Mouse (Mus musculus) forebrain, embryonic 13.5 days (tissue): ENCODE measurements around the gene Gm2696. TPM values are rescaled to one million over a fixed set of nuclear protein-coding genes. Genes with fewer than 3 reads are reported as not detected.

Source experiments
- ATAC-seq: fragments of 200-750 bp; cut with Nextera tagmentation; 2 replicates; pipeline ENCODE4 v1.8.0; 2017
- H3K27ac ChIP-seq: fragments of 300-500 bp; sonication (generic); 2 replicates; pipeline ENCODE4 v1.5.1; 2015; ENCODE audit warnings: inconsistent platforms, mild to moderate bottlenecking, moderate library complexity
- H3K27me3 ChIP-seq: fragments of 300-500 bp; sonication (generic); 2 replicates; pipeline ENCODE4 v1.6.1; 2015; ENCODE audit warnings: mild to moderate bottlenecking, inconsistent platforms
- H3K36me3 ChIP-seq: fragments of 300-500 bp; sonication (generic); 2 replicates; pipeline ENCODE4 v1.6.1; 2015; ENCODE audit warnings: mild to moderate bottlenecking, inconsistent platforms; ENCODE audit not compliant: poor library complexity, severe bottlenecking
- H3K4me1 ChIP-seq: fragments of 300-500 bp; sonication (generic); 2 replicates; pipeline ENCODE4 v1.6.1; 2015; ENCODE audit warnings: inconsistent platforms
- H3K4me2 ChIP-seq: fragments of 300-500 bp; sonication (generic); 2 replicates; pipeline ENCODE4 v1.6.1; 2015; ENCODE audit warnings: inconsistent platforms, mild to moderate bottlenecking, moderate library complexity
- H3K4me3 ChIP-seq: fragments of 300-500 bp; sonication (generic); 2 replicates; pipeline ENCODE4 v1.5.1; 2015; ENCODE audit warnings: mild to moderate bottlenecking, inconsistent platforms
- H3K9ac ChIP-seq: fragments of 300-500 bp; sonication (generic); 2 replicates; pipeline ENCODE4 v1.6.1; 2015; ENCODE audit warnings: mild to moderate bottlenecking, inconsistent platforms
- H3K9me3 ChIP-seq: fragments of 300-500 bp; sonication (generic); replicated peaks from 2 replicates; pipeline ENCODE4 v1.6.1; 2016; ENCODE audit warnings: inconsistent platforms
- WGBS: fragments of 180-500 bp; shearing (Covaris S2); methylation state at CpG from one replicate; pipeline ENCODE4 v1.1.7; 2015; 5-methylcytosine and 5-hydroxymethylcytosine counted together
- polyA plus RNA-seq: library from polyadenylated mRNA; unstranded; fragments of >200 nt; fragmentation: Nextera tagmentation; extraction: Ambion mirVana; gene quantifications from 2 replicates; pipeline ENCODE4 v1.2.1, GENCODE M21; 2015

The Gm2696 gene
- polyA plus RNA-seq, 1 experiment from 2014 or later: not detected

DNA sequence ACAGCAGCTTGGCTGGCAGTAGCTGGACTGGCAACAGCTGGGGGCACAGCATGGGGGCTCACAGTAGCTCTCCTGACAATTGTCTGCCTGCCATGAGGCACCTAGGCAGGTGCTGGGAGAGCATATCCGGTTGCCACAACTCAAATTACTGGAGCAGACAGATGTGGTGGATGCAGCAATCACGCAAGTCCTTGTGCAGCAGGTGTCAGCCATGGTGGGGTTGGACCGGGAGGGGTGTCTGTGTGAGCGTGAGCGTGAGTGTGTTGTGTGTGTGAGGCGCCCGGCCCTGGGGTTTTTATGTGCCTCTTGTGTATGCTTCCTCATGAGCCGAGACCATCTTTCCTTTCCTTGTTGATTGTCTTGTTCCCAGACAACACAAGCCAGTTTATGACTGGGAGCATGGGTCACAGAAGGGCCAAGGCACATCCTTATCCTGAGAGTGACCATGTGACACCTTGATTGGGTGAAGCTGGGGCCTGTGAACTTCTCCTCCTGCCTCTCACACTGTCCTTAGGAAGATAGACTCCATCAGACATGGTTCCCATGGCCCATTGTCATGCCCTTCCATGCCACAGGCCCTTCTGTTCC is 15.5 kb upstream of the Gm2696 start, which contains the start of gene Gm19668:
TSS of gene Gm19668 (minus strand) at position 213 of the 588 bp plus-strand sequence.
- 66% methylated on average over 8 of the region's 8 CpGs for WGBS
- no peak within 1 kb of the TSS for H3K9ac ChIP-seq
- no peak within 1 kb of the TSS for H3K4me3 ChIP-seq
- H3K4me2 ChIP-seq: no peak within 1 kb of the TSS
- no peaks in the 10 kb centered on the region for H3K9me3 ChIP-seq
- peaks cover 13% of the 10 kb centered on the region for H3K4me1 ChIP-seq
- no peaks in the 10 kb centered on the region for H3K36me3 ChIP-seq
- no peak for ATAC-seq
- peak within 1 kb of the TSS; percentile 69 for H3K27ac ChIP-seq
- H3K27me3 ChIP-seq: no peaks in the 10 kb centered on the region

DNA sequence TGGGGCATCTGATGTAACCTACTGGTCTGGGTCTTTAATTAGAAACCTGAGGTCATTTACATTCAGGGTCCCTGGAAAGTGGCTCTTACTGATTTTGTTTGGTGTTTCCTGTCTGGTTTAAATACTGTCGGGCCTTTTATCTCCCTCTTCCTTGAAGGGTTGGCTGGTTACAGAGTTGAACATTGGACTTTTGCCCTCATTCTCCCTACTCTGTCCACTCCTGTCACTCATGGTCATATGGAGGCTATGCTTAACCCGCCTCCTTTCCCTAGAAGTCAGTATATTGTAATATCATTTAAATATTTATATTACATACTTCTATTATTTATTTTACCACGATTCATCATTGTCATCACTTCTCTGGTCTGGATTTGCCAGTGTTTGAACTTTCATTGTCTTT is 10.4 kb upstream of the Gm2696 start:
- Histone ChIP-seq H3K4me2 (no peak overlapping the region), H3K4me1 (0 out of 2 replicates have a peak, but pooled peaks cover under 1% of the 10 kb centered on the region), H3K27ac (no peak overlapping the region), H3K9ac (no peak overlapping the region), H3K27me3 (no peaks in the 10 kb centered on the region), H3K4me3 (no peak overlapping the region), H3K9me3 (no peaks in the 10 kb centered on the region), H3K36me3 (no peaks in the 10 kb centered on the region)
- no peak for ATAC-seq
- WGBS: 84% methylated on average over 3 of the region's 3 CpGs

DNA sequence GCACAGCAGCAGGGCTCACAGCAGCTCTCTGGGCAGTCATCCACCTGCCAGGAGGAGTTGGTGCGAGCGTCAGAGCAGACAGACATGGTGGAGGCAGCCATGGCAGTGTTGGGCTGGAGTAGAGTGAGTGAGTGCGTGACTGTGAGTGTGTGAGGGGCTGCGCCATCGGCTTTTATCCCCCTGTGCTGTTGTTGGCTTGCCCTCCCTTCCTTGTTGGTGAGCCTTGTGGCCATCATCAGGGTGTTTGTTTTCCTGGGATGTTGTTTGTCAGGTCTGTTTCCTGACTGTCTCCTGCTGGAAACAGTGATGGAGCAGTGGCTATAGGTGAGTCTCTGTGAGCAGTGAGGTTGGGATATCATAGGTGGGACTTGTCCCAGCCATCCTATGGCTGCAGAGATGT is 2.7 kb upstream of the Gm2696 start, which contains the start of gene Gm9507:
TSS of gene Gm9507 (minus strand) at position 101 of the 400 bp plus-strand sequence.
- Histone ChIP-seq H3K9me3 (peaks cover 3% of the 10 kb centered on the region; the same call in 1 of the 2 replicates), H3K4me2 (no peak within 1 kb of the TSS), H3K9ac (no peak within 1 kb of the TSS), H3K4me3 (no peak within 1 kb of the TSS), H3K27ac (no peak within 1 kb of the TSS), H3K4me1 (no peaks in the 10 kb centered on the region), H3K27me3 (no peaks in the 10 kb centered on the region), H3K36me3 (no peaks in the 10 kb centered on the region)
- ATAC-seq: no peak
- WGBS: 67% methylated on average over 5 of the region's 5 CpGs

DNA sequence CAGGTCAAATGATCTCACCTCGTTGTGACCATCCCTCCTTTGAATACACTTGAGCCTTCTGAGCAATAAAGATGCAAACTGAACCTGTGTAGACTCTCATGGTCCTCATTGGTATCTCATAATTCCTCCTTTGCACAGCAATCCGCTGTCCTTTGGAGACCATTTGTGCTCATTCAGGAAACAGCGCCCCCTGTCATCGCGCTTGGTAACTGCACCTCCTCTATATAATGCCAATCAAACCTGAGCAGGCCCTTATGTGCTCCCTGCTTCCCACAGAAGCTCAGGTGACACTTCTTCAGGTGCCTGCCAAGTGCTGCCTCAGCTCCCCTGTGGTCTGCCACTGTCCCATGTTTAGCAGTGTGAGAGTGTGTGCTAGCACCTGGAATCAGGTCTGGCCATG is 1.0 kb downstream of the Gm2696 start:
- Histone ChIP-seq H3K27ac (no peak overlapping the region), H3K9ac (no peak overlapping the region), H3K36me3 (no peaks in the 10 kb centered on the region), H3K27me3 (no peaks in the 10 kb centered on the region), H3K4me3 (no peak overlapping the region), H3K9me3 (no peaks in the 10 kb centered on the region), H3K4me1 (no peaks in the 10 kb centered on the region), H3K4me2 (no peak overlapping the region)
- no peak for ATAC-seq
- 30% methylated on average over 5 of the region's 5 CpGs for WGBS

DNA sequence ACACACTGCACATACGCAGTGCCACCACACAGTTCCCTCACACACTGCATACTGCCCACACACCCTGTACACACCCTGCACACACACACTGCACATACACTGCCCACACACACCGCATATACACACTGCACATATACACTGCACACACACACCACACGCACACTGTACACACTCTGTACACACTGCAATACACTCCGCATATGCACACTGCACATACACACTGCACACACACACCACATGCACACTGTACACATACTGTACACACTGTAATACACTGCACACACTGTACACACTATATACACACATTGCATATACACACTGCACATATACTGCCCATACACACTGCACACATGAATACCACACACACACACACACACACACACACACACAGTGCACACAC is 4.0 kb downstream of the Gm2696 start:
- no peak overlapping the region for H3K4me3 ChIP-seq
- no peaks in the 10 kb centered on the region for H3K36me3 ChIP-seq
- no peak for ATAC-seq
- no peak overlapping the region for H3K9ac ChIP-seq
- H3K27ac ChIP-seq: no peak overlapping the region
- H3K4me2 ChIP-seq: no peak overlapping the region
- 96% methylated on average over 4 of the region's 4 CpGs for WGBS
- H3K9me3 ChIP-seq: no peaks in the 10 kb centered on the region
- no peaks in the 10 kb centered on the region for H3K4me1 ChIP-seq
- no peaks in the 10 kb centered on the region for H3K27me3 ChIP-seq

DNA sequence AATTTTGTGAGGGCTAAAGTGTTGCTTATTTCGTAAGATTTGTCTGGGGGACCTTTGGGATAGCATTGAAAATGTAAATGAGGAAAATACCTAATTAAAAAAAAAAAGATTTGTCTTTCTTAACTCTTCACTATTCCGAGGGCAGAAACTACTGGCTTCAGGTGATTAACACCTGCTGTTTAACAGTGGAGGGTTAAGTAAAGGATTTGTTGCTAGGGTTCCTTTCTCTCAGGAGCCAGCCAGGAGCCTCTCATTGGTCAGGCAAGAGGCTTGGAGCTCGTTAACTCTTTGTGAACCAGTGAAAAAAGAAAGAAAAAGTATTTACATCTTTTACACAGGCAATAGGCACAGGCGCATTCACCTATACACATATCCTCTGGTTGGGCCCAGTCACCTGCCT is 4.7 kb downstream of the Gm2696 start:
- no peak for ATAC-seq
- 21% methylated on average over 4 of the region's 4 CpGs for WGBS
- Histone ChIP-seq H3K27me3 (no peaks in the 10 kb centered on the region), H3K9ac (no peak overlapping the region), H3K36me3 (no peaks in the 10 kb centered on the region), H3K4me2 (no peak overlapping the region), H3K4me1 (no peaks in the 10 kb centered on the region), H3K27ac (no peak overlapping the region), H3K9me3 (no peaks in the 10 kb centered on the region), H3K4me3 (no peak overlapping the region)

DNA sequence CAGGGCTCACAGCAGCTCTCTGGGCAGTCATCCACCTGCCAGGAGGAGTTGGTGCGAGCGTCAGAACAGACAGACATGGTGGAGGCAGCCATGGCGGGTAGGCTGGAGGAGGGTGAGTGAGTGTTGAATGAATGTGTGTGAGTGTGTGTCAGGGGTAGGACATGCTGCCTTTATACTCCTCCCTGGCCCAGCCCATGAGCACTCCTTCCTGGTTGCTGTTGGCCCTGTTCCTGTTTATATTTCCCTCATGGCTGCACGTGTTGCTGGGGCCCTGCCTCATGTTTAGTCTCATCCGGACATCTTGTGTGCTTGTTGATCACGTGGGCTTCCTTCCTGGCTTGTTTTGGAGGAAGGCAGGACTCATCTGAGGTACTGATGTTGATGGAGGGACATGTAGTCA is 12.5 kb downstream of the Gm2696 start, which contains the start of gene Krtap10-4:
TSS of gene Krtap10-4 (minus strand) at position 145 of the 400 bp plus-strand sequence.
- ATAC-seq: no peak
- Histone ChIP-seq H3K4me3 (no peak within 1 kb of the TSS), H3K4me1 (no peaks in the 10 kb centered on the region), H3K9ac (no peak within 1 kb of the TSS), H3K36me3 (no peaks in the 10 kb centered on the region), H3K27me3 (no peaks in the 10 kb centered on the region), H3K4me2 (no peak within 1 kb of the TSS), H3K9me3 (no peaks in the 10 kb centered on the region), H3K27ac (no peak within 1 kb of the TSS)
- WGBS: 75% methylated on average over 6 of the region's 6 CpGs

DNA sequence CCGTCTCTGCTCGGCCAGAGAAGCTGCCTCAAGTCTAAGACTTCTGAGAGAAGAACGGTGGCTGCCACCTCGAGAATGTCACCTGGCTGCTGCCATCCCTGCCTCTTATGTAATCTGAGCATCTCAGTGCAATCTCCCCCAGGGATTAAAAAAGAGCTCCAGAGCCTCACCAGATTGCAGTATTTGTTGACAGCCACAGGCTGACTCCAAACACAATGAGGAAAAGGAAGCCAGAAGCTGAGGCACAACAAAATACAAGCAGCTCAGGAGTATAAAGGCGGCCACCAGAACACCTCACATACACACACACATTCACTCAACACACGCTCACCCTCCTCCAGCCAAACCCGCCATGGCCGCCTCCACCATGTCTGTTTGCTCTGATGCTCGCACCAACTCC is 21.2 kb downstream of the Gm2696 start, which contains the start of gene Krtap10-10:
TSS of gene Krtap10-10 (plus strand) at position 301 of the 400 bp plus-strand sequence.
- Histone ChIP-seq H3K4me1 (no peaks in the 10 kb centered on the region), H3K4me3 (no peak within 1 kb of the TSS), H3K4me2 (no peak within 1 kb of the TSS), H3K27me3 (no peaks in the 10 kb centered on the region), H3K9me3 (no peaks in the 10 kb centered on the region), H3K27ac (no peak within 1 kb of the TSS), H3K9ac (no peak within 1 kb of the TSS), H3K36me3 (no peaks in the 10 kb centered on the region)
- no peak for ATAC-seq
- WGBS: 73% methylated on average over 9 of the region's 9 CpGs

DNA sequence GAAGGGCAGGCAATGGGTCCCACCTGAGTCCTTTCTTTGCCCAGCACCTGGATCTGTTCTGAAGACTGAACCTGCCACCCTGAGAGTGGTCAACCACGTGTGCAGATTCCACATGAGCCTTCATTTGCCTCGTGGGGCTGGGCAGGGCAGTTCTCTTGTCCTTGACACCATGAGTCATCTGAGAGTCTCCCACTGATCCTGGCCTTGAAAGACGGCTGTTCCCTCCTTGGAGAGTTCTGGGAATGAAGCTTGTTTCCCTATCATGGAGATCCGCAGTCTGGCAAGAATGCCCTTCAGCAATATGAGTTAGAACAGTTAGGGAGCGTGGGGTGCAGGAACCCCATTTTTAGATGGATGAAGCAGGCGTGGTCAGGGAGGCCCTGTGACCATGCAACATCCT is 24.5 kb downstream of the Gm2696 start:
- H3K27ac ChIP-seq: no peak overlapping the region
- no peak for ATAC-seq
- WGBS: 79% methylated on average over 6 of the region's 6 CpGs
- H3K9ac ChIP-seq: no peak overlapping the region
- no peak overlapping the region for H3K4me3 ChIP-seq
- H3K4me2 ChIP-seq: no peak overlapping the region
- no peaks in the 10 kb centered on the region for H3K4me1 ChIP-seq
- H3K27me3 ChIP-seq: no peaks in the 10 kb centered on the region
- peaks cover 11% of the 10 kb centered on the region for H3K9me3 ChIP-seq
- no peaks in the 10 kb centered on the region for H3K36me3 ChIP-seq

DNA sequence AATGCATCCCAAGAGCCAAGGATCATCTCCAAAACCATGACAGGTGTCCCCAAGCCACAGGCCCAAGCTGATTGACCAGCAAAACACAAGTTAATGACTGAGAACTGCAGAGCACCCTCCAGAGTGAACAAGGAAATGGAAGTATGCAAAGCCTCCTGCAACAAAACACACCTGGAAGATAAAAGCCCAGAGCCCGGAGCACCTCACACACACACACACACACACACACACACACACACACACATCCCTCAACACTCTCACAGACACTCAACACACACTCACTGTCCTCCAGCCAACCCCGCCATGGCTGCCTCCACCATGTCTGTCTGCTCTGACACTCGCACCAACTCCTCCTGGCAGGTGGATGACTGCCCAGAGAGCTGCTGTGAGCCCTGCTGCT is 32.0 kb downstream of the Gm2696 start, which contains the start of gene Gm36176:
TSS of gene Gm36176 (plus strand) at position 301 of the 400 bp plus-strand sequence.
- 100% methylated on average over 1 of the region's 3 CpGs for WGBS
- peak within 1 kb of the TSS; percentile 26; the same call in 1 of the 2 replicates for H3K9ac ChIP-seq
- no peak for ATAC-seq

DNA sequence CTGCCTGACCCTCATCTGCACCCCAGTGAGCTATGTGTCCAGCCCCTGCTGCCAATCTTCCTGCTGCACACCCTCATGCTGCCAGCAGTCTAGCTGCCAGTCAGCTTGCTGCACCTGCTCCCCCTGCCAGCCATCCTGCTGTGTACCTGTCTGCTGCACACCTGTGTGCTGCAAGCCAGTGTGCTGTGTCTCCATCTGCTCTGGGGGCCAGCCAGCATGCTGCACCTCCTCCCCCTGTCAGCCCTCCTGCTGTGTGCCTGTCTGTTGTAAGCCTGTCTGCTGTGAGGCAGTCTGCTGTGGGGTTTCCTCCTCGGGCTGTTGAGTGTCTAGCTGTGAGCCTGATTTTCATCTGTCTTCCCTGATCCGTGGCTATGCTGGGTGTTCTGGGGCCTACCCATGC is 32.5 kb downstream of the Gm2696 start:
- ATAC-seq: no peak
- Histone ChIP-seq H3K9ac (peak overlapping the region; percentile 26; the same call in 1 of the 2 replicates), H3K4me1 (no peaks in the 10 kb centered on the region), H3K27ac (no peak overlapping the region), H3K36me3 (no peaks in the 10 kb centered on the region), H3K4me3 (no peak overlapping the region), H3K27me3 (no peaks in the 10 kb centered on the region), H3K9me3 (peaks cover 16% of the 10 kb centered on the region), H3K4me2 (no peak overlapping the region)
- 11% methylated on average over 2 of the region's 2 CpGs for WGBS

More for the DNA sequence above, 32.0 kb downstream of the Gm2696 start, which contains the start of gene Gm36176:
- Histone ChIP-seq H3K4me2 (no peak within 1 kb of the TSS), H3K9me3 (peaks cover 16% of the 10 kb centered on the region), H3K4me1 (no peaks in the 10 kb centered on the region), H3K36me3 (no peaks in the 10 kb centered on the region), H3K27me3 (no peaks in the 10 kb centered on the region), H3K27ac (no peak within 1 kb of the TSS), H3K4me3 (no peak within 1 kb of the TSS)

DNA sequence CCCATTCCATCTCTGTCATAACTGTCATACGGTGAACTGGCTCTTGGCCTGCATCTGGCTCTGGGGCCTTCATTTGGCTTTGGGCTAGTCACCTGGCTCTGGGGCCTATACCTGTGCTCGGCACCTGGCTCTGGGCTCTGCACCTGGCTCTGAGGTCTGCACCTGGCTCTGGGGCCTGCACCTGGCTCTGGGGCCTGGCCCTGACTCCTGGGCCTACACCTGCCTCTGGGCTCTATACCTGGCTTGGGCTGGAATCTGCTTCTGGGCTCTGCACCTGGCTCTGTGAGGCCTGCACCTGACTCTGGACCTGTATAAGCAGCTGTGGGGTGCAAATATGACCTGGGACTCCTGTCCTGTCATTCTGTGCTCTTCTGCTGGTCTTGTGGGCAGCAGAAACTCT is 33.1 kb downstream of the Gm2696 start:
- peaks cover 16% of the 10 kb centered on the region for H3K9me3 ChIP-seq
- 86% methylated on average over 2 of the region's 2 CpGs for WGBS

More for the DNA sequence above, 33.1 kb downstream of the Gm2696 start:
- H3K36me3 ChIP-seq: no peaks in the 10 kb centered on the region
- H3K4me3 ChIP-seq: no peak overlapping the region
- no peaks in the 10 kb centered on the region for H3K4me1 ChIP-seq
- H3K27ac ChIP-seq: no peak overlapping the region
- no peak overlapping the region for H3K9ac ChIP-seq
- no peak overlapping the region for H3K4me2 ChIP-seq
- no peak for ATAC-seq
- no peaks in the 10 kb centered on the region for H3K27me3 ChIP-seq
